Mouse (Mus musculus) CD4-positive helper T cell, adult 2 months (primary cell): ENCODE measurements around the gene Glp1r.

Experiments
- DNase-seq: peaks from one replicate; pipeline ENCODE4 v3.0.0-alpha.2; 2012; ENCODE audit warnings: low read depth, missing footprints, low spot score

Gene Glp1r

DNA sequence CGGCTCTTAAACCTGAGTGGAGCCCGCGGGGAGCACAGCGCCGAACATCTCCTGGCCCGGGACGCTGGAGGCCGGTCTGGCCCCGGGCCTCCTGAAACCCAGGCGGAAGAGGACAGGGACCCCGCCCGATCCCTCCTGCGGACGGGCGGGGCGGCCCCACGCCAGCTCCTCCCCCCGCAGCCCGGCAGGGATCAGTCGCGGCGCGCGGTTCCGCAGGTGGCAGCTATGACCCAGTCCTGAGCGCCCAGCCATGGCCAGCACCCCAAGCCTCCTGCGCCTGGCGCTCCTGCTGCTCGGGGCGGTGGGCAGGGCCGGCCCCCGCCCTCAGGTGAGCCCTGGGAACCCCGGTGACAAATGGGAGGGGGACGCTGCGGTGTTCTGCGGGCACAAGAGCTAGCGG, at the start of gene Glp1r:
TSS of gene Glp1r (plus strand) at position 191 of the 400 bp plus-strand sequence.
- peak; percentile 24 for DNase-seq

DNA sequence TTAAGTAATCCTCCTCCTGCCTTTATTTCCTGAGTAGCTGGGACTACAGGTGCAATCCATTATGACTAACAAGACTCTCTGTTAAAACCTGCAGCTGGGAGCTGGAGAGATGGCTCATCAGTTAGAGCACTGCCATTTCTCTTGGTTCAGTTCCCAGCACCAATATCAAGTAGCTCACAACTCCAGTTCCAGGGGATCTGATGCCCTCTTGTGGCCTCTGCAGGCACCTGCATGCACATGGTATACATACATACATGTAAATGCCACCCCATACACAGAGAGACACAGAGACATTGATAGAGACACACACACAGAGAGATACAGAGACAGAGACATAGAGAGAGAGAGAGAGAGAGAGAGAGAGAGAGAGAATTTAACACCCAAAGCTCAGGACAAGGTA, 49.3 kb upstream of the Glp1r start:
- DNase-seq: no peak

DNA sequence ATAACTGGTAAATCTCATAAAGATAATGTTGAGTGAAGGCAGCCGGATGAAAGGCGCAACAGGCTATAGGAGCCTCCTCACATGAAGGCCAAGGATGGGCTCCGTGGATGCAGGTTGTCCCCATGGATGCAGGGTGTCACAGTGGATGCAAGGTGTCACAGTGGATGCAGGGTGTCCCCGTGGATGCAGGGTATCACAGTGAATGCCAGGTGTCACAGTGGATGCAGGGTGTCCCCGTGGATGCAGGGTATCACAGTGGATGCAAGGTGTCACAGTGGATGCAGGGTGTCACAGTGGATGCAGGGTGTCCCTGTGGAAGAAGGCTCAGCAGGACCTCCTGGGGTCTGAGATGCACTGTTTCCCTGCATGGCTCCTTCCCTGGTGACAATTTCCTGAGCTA, 44.3 kb upstream of the Glp1r start:
- no peak for DNase-seq

DNA sequence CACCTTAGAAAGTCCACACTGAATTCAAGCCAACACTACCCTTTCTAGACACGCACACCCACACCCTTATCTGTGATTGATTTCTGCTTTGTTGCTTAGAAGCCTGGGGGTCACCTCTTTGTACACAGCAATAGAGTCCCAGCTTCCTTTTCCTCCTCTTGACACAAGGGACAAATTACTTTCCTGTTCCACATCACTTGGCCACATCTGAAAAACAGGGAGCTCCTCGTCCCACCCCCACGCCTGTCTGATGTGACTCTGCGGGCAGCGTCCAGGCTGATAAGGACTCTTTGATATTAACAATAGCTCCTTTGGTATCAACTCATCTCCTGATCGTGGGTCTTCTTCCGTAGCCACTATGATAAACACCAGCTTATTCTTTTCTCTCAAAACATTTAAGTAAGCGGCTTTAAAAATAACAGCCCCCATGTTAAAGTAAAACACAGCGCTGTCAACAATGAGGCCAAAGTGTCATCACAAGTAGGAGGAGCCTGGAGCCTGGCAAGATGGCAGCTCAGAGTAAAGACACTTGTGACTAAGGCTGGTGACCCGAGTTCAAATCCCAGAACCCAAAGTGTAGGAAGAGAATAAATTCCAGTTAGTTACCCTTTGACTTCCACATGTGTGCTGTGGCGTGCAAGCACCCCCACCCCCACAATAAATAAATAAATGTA, 42.9 kb upstream of the Glp1r start:
- DNase-seq: no peak

DNA sequence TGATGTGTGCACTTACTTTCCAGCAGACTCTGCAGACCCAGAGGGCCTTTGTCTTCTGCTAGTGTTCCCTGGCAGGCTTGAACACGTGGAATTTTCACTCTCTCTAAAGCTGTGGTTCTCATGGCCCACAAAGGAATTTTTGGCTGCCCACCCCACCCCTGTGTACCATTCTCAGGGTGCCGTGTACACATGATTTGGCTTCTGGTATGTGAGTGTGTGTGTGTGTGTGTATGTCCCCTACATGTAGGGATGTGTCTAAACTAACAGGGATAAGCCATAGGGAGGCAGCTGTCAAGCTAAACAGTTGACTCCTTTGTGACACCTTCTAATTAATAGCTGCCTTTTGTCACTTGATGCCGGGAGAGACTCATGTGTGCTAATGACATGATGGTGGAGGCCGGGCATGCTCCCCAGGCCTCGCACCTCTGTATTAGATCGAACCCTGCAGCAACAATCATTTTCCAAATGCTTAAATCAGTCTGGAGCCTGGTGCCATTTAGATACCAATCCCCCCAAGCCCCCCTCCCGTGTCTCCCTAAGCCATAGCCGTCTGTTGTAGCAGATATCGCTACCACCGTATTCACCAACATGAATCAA, 41.5 kb upstream of the Glp1r start:
- DNase-seq: no peak

DNA sequence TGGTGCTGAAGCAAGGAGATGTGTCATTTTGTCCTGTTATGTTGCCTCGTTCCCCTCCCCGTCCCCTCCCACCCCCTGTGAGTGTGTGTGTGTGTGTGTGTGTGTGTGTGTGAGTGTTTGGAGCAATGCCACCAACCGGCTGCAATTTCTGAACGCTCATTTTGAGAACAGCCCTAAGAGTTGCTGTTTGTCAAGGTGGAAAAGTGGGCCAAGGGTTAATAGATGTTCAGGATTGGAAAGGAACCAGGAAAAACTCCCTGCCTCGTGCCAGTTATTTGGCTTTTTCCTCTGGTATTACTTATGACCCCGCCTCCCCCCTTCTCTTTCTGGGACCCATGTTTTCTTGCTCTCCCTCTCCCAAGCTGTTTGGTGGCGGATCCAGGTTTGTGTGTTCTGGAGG, 41.0 kb upstream of the Glp1r start:
- no peak for DNase-seq

DNA sequence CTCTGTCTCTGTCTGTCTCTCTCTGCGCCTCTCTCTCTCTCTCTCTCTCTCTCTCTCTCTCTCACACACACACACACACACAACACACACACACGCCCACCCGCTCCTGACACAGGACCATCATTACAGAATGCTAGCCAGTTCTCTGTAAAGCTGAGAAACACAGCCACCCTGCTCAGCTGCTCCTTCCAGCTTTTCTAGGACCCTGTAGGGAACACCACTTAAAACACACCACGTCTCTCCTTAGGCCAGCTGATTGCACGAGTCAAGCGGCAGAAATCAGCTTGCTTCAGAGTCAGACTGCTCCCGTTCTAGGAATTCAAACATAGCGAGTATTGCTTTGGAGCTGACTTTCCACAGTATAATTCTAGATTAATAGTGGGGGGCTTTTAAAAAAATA, 35.3 kb upstream of the Glp1r start:
- no peak for DNase-seq

DNA sequence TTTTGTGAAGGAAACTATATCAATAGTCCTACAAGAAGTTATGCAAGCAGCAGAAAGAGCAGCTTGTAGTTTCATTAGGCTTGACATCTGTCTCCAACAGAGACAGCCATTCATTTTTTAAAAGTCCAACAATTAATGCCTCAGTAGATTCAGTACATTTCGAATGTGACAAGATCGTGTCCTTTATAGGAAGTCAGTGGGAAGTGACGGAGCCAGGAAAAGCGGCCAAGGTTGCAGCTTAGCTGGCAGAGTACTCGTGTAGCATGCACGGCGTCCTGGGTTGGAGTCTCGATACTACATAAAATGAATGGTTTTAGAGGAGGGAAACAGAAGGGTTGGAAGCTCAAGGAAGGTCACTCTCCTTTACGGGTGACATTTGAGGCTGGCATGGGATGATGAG, 34.7 kb upstream of the Glp1r start:
- no peak for DNase-seq

DNA sequence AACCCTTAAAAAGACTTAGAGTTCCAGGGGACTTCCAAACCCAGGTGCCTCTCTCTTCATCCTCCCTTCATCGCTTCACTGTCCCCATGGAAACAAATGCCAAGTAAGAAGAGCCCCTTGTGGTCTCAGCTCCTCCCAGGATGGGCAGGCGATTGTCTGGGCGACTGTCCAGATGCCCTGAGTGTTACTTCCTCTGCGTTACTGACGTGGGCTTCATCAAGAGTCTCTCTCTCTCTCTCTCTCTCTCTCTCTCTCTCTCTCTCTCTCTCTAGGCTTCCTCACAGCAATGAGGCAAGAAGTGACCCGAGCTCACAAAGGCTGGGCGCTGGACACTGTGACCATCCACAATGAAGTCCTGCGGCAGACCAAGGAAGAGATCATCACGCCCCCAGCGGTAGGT, 30.6 kb upstream of the Glp1r start:
- no peak for DNase-seq

DNA sequence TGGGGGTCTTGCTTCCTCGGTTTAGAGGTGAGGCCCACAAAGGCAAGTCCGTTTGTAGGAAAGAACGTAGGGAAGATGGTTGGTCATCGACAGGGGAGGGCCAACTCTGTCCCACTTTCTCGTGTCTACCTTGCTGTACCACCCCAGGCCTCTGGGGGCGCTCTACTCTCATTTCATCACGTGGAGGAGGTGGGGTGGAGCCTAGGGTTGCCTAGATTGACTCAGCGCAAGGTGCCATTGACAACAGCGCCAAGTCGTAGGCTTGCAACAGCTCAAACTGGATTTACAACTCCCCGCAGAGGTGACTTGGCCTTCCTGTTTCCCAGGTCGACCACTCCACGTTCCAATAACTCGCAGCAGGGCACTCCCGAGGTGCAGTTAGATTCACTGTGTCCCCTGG, 27.3 kb upstream of the Glp1r start:
- no peak for DNase-seq

DNA sequence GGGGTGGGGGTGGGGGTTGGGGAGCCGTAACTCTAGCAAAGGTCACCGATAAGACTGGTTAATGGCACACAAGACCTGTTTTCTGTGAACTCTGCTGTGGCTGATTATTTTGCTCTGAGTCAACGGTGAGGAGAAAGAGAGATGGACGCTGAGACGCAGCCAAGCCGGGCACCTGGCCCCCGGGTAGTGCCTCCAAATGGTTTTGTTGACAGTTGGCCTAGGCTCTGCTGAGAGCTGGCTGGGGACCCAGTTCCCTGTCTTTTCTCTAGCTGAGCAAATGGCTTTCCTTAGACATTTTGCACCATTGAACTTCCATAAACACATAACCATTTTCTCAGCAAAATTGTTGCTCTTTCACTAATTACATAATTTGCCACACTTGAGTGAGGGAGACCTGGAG, 24.2 kb upstream of the Glp1r start:
- DNase-seq: no peak

DNA sequence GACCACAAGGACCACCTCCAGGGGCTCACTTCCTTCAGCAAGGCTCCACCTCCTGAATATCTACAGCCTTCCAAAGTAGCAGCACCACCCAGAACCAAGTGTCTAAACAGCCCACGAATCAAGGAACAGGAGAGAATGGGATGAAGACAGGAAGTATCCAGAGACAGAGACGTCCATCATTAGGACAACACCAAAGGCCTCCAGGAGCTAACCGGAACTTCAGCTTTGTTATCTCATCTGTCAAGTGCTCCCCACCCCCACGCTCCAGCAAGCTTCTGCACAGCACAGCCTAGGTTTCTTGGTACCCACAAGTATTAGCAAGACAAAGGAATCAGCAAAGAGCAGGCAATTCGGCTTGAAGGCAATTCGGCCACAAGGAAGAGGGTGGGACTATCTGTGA, 23.0 kb upstream of the Glp1r start:
- no peak for DNase-seq

DNA sequence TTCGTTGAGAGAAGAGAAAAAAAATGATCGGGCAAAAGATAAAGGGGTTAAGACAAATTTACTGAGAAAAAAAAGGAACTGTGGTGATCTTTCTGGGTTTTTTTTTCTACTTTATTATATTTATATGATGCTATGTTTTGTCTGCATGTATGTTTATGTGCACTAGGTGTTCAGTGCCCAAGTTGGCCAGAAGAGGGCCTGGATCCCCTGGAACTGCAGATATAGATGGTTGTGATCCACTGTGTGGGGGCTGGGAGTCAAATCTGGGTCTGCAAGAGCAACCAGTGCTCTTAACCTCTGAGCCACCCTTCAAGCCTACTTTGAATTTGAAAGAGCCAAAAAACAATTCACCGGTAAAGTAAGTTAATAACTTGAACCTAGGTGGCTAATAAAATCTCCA, 21.2 kb upstream of the Glp1r start:
- DNase-seq: no peak

DNA sequence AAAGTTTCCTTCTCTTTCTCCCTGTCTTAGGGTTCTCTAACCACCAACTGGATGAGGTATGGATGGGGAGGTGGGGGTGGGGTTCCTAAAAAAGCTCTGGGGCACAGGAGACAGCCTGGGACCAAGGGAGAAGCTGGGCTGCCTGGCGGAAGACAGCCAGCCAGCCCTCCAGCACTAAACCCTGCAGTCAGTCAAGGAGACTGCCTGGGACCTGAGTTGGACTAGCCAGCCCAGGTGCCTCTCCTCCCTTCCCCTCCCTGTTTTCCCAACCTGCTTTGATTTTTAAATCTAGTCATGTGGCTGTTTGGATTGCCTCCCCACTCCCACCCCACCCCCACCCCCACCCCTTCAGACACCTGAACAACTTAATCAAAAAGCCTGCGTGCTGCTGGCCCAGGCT, 20.6 kb upstream of the Glp1r start:
- DNase-seq: no peak

DNA sequence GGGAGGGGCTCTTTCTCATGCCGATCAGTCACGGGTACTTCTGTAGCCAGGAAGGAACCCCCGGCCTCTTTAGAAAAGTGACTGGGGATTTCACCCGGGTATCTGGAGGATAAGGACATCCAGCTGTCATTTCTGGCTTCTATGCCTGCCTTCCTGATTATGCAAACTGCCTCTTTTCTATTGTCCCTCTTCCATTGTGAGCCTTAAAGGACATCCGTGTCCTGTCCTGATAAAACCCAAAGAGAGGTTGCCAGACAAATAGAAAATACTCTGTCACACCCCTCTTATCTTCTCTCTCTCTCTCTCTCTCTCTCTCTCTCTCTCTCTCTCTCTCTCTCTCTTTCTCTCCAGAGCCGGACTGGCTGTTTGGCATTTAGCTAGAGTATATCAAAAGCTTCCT, 19.4 kb upstream of the Glp1r start:
- no peak for DNase-seq

DNA sequence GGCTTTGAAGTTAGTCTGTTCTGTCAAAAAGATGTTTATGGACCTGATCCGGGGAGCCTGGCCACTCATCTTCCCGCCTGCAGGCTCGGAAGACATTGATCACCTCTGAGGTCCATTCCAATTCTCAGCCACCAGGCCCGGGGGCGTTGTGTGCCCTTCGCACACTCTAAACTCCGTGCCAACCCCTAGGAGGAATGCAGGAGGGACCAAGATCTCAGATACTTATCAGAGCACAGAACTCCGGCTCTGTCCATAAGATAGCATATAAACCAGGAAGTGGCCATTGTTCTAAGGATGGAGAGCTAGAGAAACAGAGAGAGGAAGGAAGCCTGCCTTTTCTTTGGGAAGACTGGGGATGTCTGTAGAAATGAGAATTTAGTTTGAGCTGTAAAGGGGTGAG, 18.1 kb upstream of the Glp1r start:
- no peak for DNase-seq

DNA sequence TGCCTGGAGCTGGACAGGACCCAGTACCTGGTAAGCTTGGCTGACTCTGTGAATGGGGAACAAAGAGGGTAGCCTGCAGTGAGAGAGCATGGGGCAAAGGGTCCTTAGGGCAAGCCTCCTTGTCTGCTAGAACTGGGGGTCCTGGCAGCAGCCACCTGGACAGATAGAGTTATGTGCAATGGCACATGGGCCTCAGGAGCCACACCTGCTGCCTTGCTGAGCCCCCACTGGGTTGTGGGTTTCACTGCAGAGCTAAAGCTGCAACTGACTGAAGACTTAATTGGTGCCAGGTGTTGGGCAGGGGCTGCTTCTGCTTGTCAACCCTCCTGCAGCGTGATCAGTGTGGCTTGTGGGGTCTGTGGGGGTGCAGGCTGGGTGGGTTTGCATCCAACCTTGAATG, 9.5 kb upstream of the Glp1r start:
- DNase-seq: no peak

DNA sequence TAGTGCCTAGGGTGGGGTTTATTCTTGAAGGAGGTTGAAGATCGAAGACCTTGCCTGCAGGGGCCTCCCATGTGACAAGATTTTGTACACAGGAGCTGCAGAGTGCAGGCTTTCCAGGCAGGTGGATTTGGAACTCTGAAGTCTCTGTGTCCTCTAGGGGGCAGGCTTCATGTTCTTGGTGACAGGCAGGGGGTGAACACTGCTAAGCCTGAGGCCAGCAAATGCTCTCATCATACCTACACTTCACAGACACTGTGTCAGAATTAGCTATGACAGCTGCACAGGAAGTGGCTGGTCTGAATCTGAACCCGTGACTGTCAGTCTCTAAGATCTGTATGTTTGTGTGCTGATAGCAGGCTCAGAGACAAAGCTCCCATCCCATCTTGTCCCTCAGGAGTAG, 8.9 kb upstream of the Glp1r start:
- peak; percentile 22 for DNase-seq

DNA sequence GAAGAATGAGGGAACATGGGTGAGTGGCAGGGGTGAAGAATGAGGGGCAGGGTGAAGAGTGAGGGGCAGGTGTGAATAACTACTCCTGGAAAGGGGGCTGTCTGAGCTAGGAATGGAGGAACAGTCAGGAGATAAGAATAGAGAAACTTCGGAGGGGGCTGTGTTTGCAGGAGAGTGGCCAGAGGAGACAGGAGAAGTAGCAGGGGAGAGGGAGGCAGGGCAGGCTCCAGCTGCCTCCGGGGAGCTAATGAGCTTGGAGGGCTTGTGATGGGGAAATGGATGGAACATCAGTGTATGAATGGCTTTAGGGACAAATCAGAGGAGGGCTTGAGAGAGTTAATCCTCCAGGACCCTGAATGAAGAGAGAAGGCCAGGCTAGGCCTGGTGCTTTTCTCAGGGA, 4.5 kb upstream of the Glp1r start:
- DNase-seq: no peak

DNA sequence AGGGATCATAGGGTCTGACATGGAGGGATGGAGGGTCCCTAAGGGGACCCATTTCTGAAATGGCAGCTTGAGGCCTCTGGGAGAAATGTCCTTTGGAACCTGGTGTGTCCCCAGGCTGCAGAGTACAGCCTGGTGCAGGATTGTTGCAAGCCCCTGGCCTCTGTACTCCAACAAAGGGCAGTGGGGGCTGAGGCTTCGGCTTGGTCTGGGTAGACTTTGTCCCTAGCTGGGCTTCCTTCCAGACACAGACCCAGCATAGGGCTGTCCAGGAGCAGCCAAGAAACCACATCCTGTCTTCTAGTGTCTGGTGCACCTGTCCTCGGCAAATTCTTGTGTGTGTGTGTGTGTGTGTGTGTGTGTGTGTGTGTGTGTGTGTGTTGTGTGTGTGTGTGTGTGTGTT, 2.5 kb downstream of the Glp1r start:
- no peak for DNase-seq

DNA sequence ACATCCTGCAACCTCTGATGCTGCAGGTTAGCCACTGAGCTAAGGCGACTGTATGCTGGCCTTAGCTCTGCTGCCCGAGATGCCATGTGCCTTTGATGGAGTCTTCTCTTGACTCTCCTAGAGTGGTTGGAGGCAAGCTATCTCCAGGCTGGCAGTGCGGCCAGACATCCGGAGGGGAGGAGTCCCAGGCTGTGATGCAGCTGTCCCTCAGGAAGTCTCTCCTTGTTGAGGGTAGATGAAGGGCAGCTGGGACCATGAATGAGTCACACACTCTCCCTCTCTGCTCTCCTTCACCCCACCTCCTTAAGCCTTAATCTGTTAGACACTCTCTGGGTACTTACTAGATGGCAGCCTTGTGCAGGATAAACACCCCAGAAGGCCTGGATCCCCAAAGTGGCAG, 6.0 kb downstream of the Glp1r start:
- no peak for DNase-seq

DNA sequence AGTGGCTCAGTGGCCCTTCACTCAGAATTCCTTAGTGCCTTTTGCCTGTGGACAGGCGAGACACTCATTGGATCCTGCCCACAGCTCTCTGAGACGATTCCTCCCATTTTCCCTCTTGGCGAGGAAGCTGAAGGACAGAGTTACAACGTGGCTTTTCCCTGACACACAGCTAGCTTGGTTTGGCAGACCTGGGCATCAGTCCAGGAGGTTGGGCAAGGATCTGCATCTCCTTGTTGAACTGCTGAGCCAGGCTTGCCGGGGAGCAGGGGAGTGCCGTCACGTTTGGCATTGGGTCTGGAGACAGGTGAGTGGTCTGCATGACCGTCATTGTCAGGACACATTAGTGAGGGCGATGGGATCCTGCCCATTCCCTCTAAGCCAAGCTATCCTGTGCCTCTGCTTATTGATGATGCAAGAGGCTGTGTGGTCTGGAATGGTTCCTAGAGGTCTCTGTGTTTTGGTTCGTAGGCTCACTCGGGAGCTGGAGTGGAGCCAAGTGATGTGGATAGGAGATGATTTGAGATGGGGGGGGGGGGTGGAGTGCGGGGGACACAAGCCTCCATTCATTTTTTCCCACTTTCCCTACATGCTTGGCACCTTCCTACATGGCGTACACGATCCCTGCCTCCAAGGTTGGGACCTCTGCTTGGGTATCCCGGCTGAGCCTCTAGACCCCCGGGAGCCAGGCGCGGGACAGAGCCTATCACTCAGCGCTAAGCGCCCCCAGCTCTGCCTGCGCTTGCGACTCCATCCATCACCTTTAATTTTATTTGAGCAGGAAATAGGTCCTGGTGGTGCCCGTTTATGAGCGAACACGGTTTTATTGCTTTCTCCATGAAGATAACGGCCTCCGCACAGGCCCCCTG, 9.5 kb downstream of the Glp1r start:
- DNase-seq: no peak

DNA sequence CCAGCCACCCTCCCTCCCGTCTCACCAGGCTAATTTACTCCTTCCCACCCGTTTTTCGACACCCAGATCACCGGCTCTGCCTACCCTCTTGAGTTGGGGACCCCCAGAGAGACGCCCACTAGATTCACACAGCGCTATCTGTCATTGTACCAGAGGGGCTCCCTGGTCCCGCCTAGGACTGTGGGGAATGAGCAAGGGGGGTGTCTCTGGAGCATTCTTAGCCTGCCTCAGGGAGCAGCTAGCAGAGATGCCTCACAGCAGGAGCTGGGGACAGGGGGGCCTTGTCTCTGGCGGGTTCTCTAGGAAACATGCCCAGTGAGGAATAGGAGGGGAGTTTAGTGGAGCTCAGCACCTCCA, 10.1 kb downstream of the Glp1r start:
- DNase-seq: no peak
